Mouse (Mus musculus): ENCODE data around the gene Armh3.

Gene Armh3

DNA sequence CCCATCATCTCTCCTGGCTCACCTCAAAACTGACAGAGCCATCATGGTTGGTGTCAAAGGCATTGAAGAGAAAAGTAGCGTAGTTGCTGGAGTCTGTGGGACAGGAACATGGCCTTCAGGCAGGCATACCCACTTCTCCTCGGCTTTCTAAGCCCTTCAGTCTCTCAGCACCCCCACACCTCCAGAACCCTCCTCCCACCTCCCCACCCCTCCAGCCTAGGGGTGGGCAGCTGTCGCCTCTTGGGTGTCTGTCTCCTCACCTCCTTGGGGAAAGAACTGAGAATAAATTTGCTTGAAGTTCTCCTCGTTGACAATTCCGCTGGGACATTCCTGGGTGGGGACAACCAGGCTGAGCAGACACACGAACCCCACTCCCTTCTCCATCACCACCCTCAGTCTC is 203.6 kb downstream of the Armh3 start:
- in situ Hi-C loops (cut with MboI, MseI) = no loop called here

DNA sequence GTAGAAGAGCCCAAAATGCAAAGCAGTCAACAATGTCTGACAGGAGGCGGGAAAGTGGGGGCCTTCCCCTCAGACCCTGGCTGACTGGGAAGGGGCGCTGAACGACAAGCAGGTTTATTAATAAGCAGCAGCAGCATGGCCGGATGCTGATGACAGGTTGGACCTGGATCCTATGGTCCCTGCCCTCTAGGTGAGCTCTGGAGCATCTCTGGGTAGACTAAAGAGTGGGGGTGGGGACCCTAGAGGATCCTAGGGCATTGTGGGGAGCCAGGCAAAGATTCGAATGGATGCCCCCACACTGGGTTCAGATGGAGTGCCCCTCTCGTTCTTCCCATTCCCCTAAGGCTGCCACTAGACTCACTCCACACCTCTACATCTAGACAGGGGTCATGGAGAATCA is 205.9 kb downstream of the Armh3 start:
- in situ Hi-C loops (cut with MboI, MseI) = no loop called here

DNA sequence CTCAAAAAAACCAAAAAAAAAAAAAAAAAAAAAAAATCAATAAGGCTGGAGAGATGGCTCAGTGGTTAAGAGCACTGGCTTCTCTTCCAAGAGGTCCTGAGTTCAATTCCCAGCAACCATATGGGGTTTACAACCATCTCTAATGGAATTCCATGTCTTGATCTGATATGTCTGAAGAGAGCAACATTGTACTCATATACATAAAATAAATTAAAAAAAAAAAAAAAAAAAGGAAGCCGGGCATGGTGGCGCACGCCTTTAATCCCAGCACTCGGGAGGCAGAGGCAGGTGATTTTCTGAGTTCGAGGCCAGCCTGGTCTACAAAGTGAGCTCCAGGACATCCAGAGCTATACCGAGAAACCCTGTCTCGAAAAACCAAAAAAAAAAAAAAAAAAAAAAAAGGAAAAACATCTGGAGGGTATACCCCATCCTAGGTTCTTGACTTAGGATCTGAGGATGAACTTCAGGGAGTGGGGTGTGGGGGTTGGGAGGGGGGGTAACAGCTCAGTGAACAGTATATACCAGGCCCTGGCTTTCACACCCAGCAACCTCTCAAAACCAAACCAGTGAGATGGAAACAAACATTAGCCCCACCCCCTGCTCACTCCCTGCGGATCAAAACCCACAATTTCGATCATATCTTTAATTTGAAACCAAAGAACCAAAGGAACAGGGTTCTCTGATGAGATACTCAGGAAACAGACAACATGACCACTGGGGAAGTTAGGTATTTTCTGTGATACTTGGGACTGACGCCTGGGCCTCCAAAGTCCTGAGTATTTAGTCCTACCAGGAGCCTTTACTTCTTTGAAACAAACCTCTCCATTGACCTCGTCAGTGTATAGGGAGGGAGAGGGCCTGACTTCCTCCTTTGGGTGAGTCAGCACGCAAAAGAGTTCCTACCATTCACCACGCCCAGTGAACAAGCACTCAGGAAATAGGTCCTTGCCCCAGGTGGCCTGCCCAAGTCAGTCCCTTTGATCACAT is 208.1 kb downstream of the Armh3 start:
- in situ Hi-C loops (cut with MboI, MseI) = loop anchor here (5.0 kb wide), 1 partner anchor 207 kb away; the partner anchor contains the start of gene Armh3

DNA sequence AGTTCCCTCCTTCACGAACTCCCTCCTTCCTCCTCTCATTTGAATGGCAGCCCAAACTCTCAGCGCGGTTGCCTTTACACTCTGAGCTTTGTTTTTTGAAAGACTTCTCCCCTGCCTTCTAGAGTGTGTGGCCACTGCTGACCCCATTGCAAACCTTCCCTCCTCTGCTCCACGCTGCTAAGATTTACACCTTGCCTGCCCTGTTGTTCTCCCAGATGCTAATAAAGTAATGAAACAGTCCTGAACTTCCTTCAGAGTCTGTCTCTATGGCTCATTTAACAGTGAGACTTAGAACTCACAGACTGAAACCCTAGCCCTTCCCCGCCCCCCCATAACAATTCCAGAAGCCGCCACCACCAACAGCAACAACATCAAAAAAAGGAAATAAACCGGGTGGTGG is 208.9 kb downstream of the Armh3 start:
- in situ Hi-C loops (cut with MboI, MseI) = loop anchor here (5.0 kb wide), 1 partner anchor 208 kb away; the partner anchor contains the start of gene Armh3

DNA sequence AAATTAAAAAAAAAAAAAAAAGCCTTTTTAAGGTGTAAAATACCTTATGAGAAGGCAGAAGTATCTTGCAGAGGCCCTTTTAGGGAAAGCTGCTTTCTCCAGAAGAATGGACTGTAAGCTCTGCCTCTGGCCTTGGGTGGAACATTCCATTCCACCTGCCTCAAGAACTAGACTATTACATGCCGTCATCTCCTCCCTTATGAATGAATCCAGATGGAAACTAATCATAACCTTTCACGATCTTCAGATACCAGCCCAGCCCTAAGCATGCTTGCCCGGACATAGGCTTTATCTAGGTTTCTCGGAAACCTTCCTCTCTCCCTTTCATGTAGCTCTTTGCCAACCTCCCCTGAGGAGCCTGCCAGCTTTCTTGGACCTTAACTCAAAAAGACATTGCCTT is 210.0 kb downstream of the Armh3 start:
- in situ Hi-C loops (cut with MboI, MseI) = loop anchor here (5.0 kb wide), 1 partner anchor 209 kb away; the partner anchor contains the start of gene Armh3

- in situ Hi-C loops (cut with MboI, MseI) = loop anchor here (5.0 kb wide), 1 partner anchor 210 kb away; the partner anchor contains the start of gene Armh3
These were observed 210.8 kb downstream of the Armh3 start for GRCm38 (mm10) chr19:45787450-45787849.

DNA sequence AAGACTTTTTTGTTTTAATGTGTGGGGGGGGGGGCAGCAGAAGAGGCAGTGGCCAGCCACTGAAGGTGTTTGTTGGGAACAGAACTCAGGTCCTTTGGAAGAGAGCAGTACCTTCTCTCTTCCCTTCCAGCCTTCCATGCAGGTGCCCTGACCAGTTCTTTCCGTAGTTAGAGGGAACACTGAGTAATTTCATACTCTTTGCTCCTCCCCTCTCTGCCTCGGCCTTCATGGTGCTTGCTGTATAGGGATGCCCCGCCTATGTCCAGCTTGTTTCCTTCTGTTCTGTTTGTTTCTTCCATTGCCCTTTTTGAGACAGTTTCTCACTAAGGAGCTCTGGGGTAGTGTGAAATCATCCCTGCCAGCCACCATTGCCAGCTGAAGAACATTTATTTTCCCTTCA is 212.8 kb downstream of the Armh3 start:
- in situ Hi-C loops (cut with MboI, MseI) = loop anchor here (5.0 kb wide), 1 partner anchor 212 kb away; the partner anchor contains the start of gene Armh3

- in situ Hi-C loops (cut with MboI, MseI) = no loop called here
These were observed 214.2 kb downstream of the Armh3 start for GRCm38 (mm10) chr19:45783933-45784576.

- in situ Hi-C loops (cut with MboI, MseI) = no loop called here
These were observed 214.9 kb downstream of the Armh3 start, which contains the start of gene Mgea5 for GRCm38 (mm10) chr19:45783181-45783932. Gene Mgea5, minus strand, starts transcription at chr19:45783837.

GRCm38 (mm10) chr19:45782315-45783001 is 215.8 kb downstream of the Armh3 start:
- in situ Hi-C loops (cut with MboI, MseI) = no loop called here

DNA sequence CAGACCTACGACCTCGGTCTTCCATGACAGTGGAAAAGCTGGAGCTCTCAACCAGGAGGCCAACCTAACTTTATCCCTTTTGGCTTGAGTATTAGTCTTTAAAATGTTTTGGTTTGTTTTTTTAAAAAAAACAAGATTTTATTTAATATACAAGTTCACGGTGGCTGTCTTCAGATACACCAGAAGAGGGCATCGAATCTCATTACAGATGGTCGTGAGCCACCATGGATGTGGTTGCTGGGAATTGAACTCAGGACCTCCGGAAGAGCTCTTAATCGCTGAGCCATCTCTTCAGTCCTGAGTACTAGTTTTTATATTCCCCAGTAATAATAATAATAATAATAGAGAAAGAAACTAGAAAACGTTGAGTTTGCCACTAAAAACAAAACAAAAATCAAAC is 216.6 kb downstream of the Armh3 start:
- in situ Hi-C loops (cut with MboI, MseI) = no loop called here

DNA sequence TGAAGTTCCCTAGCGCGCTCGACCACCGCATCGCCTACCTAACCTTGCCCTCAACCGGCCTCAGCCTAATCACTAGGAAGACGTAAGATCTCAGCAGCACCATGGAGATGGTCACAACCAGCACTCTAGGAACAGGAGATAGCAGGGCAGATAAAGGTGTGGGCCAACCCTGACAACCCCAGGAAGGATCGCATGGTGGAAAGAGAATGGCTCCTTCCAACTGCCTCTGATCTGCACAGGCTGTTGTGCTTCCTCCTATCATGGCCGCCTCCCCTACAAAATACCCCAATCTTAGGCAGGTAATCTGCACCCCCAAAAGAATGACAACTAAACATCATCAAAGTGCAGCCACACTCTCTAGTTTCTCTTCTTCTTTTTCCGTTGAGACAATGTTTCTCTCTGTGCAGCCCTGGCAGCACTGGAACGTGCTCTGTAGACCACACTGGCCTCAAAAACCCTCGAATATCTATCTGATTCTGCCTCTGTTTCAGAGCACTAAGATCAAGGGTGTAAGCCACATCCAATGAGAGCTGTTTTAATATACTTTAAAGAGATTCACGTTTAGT is 217.9 kb downstream of the Armh3 start:
- in situ Hi-C loops (cut with MboI, MseI) = no loop called here

DNA sequence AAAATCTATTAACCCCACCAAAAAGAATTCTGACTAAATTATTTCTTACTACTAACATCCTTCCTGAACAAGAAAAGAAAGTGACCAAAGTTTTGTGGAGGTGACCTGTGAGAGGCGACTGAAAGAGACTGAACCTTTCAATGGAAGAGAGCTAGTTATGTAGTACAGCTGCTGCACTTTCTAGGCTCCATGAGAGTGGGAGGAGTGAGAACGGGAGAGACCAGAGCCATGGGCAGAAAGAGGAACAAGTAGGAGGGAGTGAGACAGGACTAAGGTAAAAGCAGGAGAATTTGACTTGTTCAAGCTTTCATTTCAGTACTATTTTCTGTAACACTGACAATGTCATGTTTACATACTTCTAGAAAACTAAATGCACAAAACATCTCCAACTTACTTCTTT is 222.8 kb downstream of the Armh3 start:
- in situ Hi-C loops (cut with MboI, MseI) = no loop called here

DNA sequence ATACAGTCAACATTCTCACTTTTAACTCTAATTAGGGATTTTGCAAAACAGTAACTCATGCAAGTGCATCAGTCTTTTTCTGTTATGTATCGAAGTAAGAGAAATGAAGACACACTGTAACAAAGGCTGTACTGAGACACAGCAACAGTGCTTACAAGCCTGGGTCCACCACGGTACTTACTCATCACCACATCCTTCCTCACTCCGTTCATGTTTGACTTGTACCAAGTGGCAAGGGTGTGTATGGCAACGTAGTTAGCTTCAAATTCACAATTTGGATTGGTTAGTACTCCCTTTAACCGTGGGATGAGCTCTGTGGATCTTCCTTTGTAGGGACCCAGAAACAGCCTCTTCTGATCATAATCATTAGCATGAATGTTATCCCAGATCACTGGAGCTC is 226.8 kb downstream of the Armh3 start:
- in situ Hi-C loops (cut with MboI, MseI) = no loop called here

Measured in T-helper 2 cell (primary cell).